Mouse (Mus musculus) gastrocnemius, postnatal 25 days (tissue): ENCODE results near the gene Ubtf. TPM values are rescaled to one million over a fixed set of nuclear protein-coding genes. Genes with fewer than 3 reads are reported as not detected.

Experiments used
- DNase-seq: peaks from one replicate; pipeline ENCODE4 v3.0.0; 2022
- total RNA-seq, 2 experiments: library from RNA; stranded (reverse); gene quantifications; 1 replicate in 1 of 2; 2 replicates in 1 of 2; pipeline ENCODE4 v1.2.3; 2021

Gene Ubtf
- total RNA-seq, 2 experiments from 2014 or later: 36.6 to 37.8 TPM

DNA sequence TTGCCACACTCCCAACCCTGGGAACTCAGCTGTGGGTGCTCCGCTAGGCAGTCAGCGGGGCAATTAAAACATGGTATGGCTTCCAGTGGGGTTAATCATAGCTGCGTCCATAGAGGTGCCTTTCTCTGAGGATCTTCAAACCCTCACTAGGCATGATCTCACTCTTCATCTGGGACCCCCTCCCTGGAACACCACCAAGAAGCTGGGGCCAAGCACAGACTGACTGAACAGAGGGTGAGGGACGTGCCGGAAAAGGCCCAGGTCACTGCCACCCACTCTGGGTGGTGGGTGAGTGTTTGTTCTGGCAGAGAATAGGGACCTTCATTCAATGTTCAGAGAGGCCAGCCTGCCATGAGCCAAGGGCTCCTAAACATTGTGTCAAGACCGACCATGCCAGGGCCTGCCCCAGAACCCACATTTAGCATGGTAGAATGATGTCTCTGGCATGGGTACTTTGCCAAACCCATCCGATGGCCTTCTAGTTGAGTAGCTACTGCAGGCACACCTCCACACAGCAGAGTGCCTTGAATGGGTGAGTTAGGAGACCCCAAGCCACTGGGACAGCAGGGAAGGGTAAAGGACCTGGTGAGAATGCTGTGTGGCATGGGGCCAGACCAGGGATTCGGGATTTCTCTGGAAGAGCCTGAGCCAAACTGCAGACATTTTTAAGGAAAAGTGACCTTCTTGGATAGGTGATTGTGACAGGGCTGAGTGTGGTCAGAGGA, 52.7 kb downstream of the Ubtf start:
- no peak for DNase-seq

DNA sequence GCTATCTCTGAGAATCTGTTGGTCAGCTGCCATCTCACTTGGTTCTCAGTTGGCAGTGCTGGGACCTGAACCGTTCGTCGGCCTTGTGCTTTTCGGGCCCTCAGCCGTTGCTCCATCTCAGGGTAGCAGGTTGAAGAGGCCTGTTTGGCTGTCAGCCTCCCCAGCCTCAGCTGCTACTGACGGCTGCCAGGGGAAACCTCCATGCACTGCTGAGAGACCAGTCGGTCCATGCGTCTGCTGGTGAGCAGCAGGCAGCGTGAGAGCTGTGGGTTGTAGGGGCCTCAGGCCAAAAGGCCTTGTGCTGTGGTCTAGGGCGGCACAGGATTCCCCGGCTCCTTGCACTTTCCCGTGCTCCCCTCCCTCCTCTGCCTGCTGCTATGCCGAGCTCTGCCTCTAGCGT, 53.7 kb downstream of the Ubtf start:
- DNase-seq: no peak

DNA sequence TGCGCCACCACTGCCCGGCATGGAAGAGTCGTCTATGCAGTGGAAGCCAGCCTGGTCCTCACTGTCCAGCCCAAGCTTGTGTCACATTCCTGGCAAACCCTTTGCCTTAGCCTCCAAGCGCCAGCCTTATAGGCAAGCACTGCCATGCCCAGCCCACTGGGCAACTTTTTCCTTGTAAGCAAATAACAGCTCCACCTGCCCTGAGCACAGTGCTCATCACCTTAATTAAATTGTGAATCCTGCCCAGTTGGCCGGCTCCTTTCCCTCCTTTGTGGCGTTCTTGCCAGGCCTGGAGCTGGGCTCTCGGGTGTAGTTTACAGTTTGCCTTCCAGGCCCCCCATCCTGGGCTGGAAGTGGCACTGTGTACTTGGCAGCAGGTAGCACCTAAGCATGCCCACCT, 56.3 kb downstream of the Ubtf start:
- no peak for DNase-seq

DNA sequence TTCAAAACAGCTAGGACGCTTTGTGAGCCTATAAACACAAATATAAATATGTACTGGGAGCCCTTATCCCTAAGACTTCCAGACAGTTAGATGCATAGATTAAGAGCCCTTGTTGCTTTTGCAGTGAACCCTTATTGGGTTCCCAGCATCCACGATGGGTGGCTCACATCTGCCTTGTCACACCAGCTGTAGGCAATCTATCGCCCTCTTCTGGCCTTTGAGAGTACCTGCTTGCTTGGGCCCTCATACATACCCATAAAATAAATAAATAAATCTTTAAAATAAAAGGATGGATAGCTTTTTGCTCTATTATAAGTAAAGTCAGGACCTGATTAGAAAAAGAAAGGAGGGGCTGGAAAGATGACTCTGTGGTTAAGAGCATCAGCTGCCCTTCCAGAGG, 61.0 kb downstream of the Ubtf start:
- no peak for DNase-seq

DNA sequence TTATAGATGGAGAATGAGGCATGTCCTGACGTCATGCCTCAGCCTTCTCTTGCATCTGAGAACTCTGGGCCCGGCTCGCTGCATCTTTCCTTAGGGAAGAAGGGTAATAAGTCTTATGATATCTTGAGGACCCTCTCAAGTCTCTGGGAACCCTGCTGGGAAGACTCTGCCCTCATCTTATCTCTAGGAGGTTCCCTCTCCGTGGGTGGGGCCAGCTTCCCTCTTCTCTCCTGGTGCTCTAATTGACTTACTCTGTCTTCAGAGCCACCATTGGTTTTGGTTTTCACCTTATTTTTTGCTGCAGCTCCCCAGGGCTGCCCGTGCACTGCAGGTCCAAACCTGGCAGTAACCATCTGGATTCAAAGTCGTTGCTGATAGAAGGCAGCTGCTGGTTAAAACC, 61.4 kb downstream of the Ubtf start:
- no peak for DNase-seq

DNA sequence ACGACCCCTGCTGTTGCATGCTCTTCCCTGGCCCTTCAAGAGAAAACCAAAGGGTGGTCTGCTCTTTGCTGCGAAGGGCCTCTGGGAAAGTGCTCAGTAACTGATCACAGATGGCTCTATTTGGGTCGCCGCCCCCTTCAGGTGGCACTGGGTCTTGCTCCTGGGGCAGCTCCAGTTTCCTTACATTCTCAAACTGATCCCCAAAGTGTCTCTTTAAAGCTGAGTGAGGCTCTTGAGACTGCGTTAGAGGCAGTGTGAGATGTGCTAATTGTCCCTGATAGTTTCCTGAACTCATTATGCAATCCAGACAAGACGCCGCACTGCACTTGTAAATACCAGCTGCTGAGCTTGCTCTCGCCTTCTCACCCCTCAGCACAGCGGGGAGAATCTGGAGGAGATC, 62.0 kb downstream of the Ubtf start:
- no peak for DNase-seq

Other genes starting within 250 kb of the Ubtf start
- 1 to 10 TPM; 1.2 to 2.1 TPM for gene Mpp2, start 231.2 kb downstream of the Ubtf start, total RNA-seq
- not detected for gene Ppy, start 218.4 kb downstream of the Ubtf start, total RNA-seq
- gene Pyy, start 211.9 kb downstream of the Ubtf start, total RNA-seq: not detected
- not detected for gene Nags, start 174.2 kb downstream of the Ubtf start, total RNA-seq
- gene Tmem101, start 163.3 kb downstream of the Ubtf start, total RNA-seq: 10 to 100 TPM in 1 of 2 experiments, 1 to 10 TPM in 1; 9.8 to 12.6 TPM
- gene Lsm12, start 134.4 kb downstream of the Ubtf start, total RNA-seq: 10 to 100 TPM; 79.7 to 84.2 TPM
- gene G6pc3, start 130.1 kb downstream of the Ubtf start, total RNA-seq: 10 to 100 TPM; 37.8 to 44.5 TPM
- 10 to 100 TPM; 61.8 to 63.6 TPM for gene Hdac5, start 89.6 kb downstream of the Ubtf start, total RNA-seq
- gene BC030867, start 70.9 kb downstream of the Ubtf start, total RNA-seq: not detected
- 10 to 100 TPM; 70.0 to 71.3 TPM for gene Asb16, start 51.0 kb downstream of the Ubtf start, total RNA-seq
- 10 to 100 TPM; 11.5 to 14.6 TPM for gene Tmub2, start 34.8 kb downstream of the Ubtf start, total RNA-seq
- gene Atxn7l3, start 23.1 kb downstream of the Ubtf start, total RNA-seq: 10 to 100 TPM; 12.4 to 13.1 TPM
- under 1 TPM; 0.08 to 0.56 TPM for gene Slc4a1, start 46.5 kb upstream of the Ubtf start, total RNA-seq
- gene Rundc3a, start 73.7 kb upstream of the Ubtf start, total RNA-seq: under 1 TPM in 1 of 2 experiments, not detected in 1; 0.35 TPM
- gene Slc25a39, start 88.2 kb upstream of the Ubtf start, total RNA-seq: 10 to 100 TPM; 54.4 to 76.1 TPM
- 10 to 100 TPM; 28.7 to 35.2 TPM for gene Grn, start 110.6 kb upstream of the Ubtf start, total RNA-seq
- gene Fam171a2, start 127.9 kb upstream of the Ubtf start, total RNA-seq: 1 to 10 TPM; 1.6 to 2.7 TPM
- gene Itga2b, start 150.4 kb upstream of the Ubtf start, total RNA-seq: 1 to 10 TPM; 1.4 to 1.6 TPM
- gene Gpatch8, start 236.7 kb upstream of the Ubtf start, total RNA-seq: 10 to 100 TPM; 17.5 to 19.6 TPM